Mouse (Mus musculus) embryo, embryonic 11 days (tissue): Measurements from ENCODE around the gene Vps9d1.
"Not testable (repeated sequence)": the region's sequence is repeated elsewhere in the genome, so short reads cannot be mapped to it uniquely, and the experiment has no call there.

Experiments
- DNase-seq: peaks from one replicate; pipeline ENCODE4 v3.0.0-alpha.2; 2015

The Vps9d1 gene

DNA sequence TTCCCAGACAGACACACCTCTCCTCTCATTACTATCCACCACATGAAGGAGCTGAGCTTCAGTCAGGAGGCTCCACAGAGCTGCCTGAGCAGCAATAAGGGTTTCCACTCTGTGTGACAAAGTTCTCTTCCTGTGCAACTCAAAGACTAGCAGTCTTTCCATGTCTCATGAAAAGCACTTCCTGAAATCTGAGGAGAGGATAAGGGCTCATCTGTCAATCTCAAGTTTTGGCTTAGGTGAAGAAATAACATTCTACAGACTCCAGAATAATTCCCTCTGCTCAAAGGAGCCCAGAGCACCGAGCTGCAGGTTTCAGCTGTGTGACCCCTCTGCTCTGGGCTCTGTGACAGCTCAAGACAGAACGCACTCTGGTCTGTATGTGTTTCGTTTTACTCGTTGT lies 1.2 kb downstream of the Vps9d1 start:
- no peak for DNase-seq

DNA sequence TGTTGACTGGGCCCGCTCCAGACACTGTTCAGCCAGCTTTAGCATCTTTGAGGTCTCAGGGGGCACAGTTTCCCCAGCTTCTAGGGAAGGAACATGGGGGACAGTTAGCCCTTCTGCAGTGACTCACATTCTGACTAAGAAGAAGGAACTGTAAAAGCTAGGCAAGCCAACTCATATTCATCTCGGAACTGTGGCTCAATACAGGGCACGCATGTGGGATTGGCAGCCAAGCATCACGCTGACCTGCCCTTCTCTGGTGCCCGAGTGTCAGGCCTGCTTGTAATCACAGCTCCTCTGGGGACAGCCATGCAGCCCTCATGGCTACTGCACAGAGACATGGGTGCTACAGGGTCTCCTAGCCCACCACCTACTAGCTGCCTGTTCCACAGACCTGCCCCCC lies 3.2 kb downstream of the Vps9d1 start:
- no peak for DNase-seq

DNA sequence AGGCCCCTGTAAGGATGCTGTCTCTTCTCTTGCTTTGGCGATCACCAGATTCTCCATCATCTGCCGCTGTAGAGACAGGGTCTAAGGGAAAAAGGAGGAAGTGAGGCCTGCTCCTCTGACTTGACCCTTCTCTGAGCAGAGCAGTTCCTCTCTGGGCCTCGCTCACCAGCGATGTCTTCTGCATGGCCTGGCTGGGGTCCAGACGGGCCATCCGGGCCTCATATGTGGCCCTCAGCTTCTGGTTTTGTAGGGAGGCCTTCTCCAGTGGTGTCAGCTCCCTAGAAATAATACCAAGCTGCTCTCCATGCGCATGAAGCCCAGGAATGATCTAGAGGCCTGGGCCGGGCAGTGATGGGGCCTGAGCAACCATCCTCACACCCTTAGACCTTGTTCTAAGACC lies 5.6 kb downstream of the Vps9d1 start:
- DNase-seq = no peak

DNA sequence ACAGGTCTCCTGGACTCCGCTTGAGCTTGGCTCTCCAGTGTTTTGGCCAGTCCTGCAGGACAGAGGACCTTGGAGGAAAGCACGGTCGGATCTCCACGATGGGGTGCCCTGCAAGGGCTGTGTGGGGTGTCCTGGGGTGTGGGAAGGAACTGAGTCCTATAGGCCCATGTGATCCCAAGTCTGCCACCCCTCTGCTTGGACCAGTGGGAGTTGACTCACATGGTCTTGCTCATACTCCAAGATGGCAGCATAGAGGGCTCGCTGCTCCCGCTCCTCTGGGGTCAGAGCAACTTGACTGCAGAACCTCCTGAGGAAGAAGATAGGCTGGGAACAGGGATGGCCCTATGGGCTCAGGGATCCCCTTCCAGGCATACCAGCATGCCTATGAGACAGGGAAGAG lies 6.4 kb downstream of the Vps9d1 start:
- no peak for DNase-seq

DNA sequence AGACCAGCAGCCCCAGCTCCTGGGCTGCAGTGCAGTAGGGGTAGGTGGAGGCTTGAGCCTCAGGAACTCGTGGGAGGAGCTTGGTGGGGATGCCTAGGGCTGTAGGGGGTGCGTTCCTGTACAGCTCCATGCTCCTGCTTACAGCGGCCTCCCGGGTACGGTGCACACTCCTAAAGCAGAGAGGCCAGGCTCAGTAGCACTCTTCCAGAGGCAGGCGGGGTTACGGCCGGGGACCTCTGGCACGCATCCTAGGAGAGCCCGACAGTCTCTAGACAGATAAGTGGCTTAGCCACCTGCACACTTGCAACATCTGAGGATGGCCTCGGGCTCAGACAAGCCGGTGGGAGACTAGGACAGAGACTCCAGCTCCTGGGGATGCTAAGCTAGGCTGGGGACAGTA lies 8.6 kb downstream of the Vps9d1 start:
- no peak for DNase-seq

DNA sequence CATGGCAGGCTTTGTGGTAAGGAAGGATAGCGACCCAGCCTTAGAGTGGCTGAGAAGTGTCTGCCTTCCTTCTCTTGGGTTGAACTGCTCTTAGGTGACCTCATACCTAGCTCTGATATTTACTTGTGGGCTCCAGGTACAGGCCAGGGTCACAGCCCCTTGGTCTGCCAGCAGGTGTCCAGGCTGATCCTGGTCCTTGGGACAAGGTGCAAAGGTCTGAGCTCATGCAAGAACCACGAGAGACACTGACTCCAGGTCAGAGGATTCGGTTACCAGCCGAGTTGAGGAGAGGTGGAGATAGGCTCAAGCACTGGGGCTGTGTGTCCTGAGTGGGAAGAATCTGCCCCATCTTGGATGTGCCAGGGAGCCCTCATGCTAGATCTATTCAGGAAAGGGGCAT lies 9.8 kb downstream of the Vps9d1 start:
- DNase-seq = no peak

DNA sequence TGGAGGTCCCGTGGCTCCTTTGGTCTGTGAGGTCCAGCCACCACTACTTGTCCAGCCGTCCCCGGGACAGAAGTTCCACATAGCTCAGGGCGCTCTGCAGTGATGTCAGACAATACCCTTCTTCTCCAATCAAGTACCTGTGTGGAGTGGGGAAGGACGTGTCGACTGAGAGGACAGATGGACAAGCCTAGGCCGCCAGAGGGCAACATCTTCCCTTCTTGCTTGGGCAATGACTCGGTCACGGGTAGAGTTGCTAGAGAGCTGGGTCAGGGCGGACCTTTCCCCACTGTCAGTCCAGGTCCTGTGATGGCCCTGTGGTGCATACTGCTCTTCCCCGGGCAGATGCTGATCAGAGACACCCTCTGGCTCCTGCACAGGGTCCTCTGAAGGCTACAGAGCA lies 11.1 kb downstream of the Vps9d1 start:
- no peak for DNase-seq

DNA sequence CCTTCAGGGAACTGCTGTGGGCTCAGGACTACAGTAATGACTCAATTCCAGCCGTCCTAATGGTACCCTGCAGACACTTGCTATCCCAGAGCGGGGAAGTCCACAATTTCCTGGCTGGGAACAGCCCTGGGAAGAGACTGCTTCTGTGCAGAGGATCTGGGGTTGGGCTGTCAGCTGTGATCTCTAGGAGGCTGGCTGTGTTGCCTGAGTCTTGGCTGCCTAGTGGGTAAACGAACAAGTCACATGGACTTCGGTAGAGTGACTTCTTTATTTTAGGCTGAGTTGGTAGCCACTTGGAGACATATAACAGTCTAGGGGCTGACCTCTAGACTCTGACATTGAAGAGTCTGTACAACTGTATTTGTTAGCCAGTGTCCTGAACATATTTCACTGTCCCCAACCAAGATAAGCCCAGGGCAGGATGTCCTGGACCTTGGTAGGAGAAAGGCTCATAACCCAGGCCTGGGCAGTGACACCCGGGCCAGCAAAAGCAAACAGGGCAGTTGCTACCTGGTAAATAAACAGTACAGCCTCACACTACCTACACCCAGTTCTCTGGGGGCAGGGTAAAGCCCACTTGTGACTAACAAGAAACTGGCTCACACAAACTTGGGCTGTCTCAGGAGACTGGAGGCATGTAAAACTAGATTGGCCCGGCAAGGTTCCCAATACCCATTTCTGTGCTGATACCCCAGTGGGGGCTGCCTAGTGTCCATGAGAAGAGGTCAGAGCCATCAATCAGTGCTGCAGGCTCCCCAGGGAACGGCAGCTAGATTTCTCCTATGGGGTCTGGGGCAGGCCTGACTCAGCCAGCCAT lies 11.8 kb downstream of the Vps9d1 start:
- no peak for DNase-seq

DNA sequence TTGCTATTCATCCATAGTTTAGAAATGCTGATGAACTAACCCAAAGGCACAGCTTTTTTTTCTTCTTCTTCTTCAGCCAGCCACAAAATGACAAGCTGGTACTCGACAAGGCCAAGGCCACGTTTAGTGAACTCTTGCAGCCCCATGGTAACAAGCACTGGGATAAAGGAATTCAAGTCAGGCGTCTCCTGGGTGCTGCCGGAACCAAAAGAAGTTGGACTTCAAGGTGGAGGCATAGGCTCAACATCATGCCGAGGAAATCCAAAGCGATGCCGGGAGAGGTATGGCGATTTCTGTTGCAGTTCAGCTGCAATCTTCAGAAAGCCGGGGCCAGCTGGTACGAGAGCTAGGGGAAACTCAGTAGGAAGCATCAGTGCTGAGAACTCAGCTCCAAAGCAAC lies 14.8 kb downstream of the Vps9d1 start:
- no peak for DNase-seq

DNA sequence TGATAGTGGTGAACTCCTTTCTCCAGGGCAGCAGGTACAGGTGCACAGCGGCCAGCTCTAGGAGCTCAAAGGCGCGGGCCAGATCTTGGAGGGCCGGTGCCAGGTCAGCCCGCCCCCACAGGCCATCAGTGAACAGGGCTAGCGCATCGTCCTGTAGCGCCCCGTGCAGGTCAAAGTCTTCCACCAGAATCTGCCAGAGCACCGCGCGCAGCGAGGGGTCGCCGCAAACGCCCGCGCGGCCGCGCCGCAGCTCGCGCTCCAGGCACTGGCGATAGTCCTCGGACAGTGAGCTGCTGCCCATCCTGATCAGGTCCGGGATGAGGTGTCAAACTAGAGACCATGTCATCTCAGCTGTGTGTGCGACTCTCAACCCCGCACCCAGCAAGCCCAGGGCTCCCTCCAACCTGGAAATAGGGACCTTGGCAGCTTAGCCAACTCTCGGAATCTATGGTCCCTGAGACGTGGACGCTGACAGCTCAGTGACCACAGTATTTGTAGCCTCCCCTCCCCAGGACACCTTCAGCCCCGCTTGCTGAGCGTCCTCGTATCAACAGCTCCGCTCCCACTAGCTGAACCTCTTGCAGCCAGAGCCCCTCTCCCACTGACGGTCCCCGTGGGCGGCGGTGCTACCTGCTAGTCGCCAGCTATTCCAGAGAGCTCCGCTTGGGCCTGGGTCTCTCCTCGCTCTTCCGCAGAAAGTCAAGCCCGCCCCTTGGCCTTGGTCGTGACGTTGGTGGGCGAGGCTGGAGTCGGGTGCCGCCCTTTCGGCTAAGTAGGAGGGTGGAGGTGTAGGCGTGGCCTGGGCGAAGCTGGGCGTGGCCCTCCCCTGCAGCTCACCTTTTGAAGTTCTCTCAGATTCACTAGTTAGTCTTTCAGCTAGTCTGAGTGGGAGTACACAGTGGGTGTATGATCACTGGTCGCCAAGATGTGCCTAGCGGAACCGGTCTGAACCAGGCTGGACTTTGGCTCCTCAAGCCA lies 18.3 kb downstream of the Vps9d1 start, which contains the start of gene Spata2l:
Gene Spata2l, minus strand, starts transcription at position 714 of the 978 bp plus-strand sequence.
- DNase-seq = peak; percentile 93

DNA sequence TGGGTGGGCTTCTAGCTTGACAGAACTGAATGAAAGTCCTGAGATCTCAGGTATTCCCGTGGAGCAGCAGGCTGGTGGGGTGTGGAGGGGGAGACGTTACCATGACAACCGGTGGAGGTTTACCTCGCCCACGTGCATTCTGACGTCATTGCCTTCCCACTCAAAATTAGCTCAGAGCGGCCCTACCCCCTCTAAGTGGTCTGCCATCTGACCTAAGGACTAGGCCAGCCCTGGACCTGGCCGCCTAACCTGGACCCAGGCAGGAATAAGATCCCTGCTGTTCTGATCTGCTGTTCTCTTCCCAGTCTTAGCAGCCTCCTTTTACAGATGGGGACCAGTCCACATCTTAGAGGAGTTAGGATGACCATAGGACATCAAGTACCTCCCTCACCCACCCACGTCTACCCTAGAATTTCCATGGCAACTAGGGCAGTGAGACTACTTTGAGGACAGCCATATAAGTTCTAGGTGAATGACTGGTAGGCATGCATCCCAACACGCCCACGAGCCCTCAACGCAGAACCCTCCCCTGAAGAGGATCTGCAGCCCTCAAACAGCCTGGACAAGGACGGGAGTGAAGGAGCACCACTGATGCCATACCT lies 19.1 kb downstream of the Vps9d1 start:
- no peak for DNase-seq

DNA sequence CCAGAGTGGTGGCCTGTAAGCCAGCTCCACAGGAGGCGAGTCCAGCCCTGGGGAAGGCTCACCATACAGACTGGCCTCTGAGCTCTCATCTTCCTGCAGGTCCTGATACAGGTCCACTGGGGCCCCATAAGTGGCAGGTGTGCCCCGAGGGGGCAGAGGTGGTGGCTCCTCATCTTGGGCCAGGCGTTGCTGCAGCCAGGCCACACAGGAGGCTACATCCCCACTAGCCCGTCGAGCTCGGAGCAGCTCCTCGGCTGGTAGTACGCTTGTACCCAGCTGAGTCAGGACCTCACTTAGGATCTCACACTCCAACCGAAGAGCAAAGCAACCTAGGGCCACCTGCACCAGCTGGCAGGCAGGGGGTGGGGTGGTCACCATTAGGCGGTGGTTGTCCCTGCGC lies 20.4 kb downstream of the Vps9d1 start:
- DNase-seq = no peak

DNA sequence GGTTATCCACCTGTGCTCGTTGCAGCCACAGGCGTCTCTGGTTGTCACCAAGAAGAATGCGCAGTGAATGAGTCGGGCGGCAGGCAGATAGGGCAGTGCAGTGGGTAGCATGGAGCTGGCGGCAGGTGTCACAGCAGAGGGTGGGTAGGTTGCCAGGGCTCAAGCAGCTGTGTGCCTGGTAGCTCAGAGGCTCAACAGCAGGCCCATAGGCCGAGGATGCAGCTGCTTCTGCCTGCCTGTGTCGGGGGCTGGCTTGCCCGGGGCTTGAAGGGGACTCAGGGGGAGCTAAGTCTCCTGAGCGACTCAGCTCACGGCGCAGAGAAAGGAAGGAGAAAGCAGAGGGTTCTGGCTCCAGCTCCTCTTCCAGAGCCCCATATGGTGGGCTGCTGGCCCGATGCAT lies 20.8 kb downstream of the Vps9d1 start:
- DNase-seq = no peak

DNA sequence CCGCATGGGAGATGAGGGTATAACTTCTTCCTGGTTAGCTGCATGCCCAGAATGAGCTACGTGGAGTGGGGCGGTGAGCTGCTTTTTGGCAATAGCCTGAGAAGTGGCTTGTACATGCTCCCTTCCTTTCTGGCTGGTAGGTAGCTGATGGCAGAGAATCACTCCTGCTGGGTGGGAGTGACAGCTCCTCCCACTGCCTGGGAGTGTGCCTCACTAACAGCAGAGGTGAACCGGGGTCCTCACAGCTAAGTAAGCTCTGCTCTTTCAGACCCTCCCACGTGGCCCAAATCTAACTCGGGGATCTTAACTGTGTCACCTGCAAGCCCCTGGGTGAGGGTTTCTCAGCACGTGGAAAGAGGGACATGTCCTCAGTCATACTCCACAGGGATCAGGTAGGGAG lies 21.6 kb downstream of the Vps9d1 start:
- no peak for DNase-seq

DNA sequence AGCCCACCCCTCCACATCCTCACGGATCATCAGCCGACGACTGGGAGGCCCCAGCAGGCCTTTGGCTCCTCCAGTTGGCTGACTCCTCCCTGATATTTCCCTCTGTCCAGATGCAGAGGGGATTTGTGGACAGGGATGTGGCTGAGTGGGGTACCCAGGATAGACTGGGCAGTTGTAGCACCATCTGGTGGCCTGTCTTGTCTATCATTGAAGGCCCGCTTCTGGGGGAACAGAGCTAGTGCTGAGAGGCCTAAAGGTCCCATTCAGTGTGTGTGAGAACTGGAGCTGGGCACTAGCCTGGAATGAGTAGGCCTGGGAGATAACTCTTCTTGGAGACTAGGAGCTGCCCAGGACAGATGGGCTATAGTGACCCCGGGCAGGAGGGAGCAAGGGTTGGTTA lies 22.4 kb downstream of the Vps9d1 start:
- no peak for DNase-seq

DNA sequence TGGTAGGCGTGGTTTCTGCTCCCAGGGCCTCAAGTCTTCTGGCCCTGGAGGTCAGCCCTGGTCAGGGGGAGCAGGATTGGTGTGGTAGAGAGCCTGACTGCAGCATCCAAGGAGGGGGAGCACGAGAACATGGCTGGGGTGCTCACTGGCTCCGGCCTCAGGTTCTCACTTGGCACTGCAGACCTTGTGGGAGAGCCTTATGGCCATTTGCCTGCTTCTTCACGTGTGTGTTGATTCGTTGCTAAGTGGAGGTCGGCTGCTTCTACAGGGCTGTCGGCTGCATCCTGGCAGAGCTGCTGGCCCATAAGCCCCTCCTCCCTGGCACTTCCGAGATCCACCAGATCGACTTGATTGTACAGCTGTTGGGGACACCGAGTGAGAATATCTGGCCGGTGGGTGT lies 23.8 kb downstream of the Vps9d1 start:
- not testable (repeated sequence) for DNase-seq

DNA sequence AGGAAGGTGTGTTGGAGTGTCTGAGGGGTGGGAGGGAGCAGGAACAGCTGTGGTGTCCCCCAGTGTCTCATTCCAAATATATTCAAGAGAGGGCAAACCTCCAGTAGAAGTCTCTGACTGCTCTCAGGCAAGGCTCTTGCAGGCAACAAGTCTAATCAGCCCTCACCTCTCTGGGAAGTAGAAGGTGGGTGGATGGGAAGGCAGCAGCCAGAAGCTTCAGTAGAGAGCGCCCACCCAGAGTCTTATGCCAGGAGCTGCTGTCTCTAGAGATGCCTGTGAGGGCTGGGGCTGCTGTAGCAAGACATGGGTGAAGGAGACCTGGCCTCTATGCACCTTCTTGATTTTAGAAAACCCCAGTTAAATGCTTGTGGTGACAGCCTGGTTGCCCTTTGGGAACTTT lies 25.7 kb downstream of the Vps9d1 start:
- DNase-seq = no peak

DNA sequence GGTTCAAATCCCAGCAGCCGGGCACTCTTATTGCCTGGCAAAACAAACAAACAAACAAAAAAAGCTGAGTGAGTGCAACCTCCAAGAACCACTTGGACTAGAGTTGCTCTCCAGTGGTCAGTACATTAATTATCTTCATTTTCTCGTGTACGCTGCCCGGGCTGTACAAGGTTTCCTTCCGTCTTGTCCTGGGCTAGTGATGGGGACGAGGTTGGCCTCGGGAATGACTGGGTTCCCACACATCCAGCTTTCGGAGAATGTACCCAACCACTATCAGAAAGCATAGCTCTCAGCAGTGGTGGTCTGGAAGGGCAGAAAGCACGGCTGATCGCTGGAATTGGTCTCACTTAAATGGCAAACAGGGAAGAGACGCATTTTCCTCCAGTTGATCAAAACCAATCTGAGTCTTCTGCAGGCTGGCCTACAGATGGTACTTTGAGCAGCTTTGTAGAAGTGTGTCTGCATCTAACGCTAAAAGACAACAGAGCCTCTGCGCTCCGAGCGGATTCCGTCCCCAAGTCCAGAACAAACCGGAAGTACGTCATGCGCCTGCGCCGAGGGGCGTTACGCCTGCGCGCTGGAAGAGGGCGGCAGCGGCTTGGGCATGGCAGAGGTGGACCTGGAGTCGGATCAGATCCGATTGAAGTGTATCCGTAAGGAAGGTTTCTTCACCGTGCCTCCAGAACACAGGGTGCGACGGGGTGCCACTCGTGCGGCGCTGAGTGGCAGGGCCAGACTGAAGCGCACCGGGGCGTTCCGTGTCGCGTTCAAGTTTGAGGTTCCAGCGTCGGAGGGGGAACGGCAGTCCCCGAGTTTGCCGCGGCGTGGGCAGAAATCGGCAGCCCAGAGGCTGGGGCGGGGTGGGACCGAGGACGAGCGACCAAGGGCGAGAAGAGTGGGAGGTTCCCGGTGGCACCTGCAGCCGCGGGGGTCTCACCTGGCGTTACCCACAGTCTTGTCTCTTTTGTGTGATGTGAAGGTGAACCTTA lies 29.6 kb downstream of the Vps9d1 start, which contains the start of gene Cdk10:
Gene Cdk10, plus strand, starts transcription at position 565 of the 989 bp plus-strand sequence.
- DNase-seq = peak; percentile 97

DNA sequence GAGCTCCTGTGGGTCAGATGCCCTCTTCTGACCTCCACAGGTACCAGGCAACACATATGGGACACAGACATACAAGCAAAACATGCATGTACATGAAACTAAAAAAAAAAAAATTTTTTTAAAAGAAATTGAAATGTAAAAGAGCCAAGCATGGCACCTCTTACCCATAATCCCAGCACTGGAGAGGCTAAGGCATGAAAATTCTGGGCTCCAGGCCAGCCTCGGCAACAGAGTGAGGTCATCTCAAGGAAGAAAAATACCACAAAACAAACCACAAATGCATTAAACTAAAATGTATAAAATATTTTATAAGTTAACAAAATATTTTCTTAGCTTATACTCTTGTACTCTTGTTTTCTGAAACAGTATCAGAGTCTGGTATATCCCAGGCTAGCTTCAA lies 33.2 kb downstream of the Vps9d1 start:
- DNase-seq = no peak

DNA sequence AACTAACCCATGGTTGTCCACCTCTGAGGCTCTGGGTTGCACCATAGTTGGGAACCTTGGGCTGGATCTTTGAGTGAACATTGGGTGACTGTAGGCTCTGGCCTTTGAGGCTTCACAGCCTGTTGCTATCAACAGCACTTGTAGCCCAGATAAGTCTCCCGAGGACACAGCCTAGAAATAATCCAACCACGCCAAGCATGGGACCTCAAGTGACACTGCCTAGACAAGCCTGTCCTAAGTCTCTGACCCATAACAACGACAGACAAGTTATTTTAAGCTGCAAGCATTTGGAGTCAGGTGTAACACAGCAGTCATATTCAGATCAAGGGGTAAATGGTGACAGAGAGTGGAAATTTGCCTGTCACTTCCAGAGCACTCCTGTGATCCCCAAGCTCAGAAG lies 38.7 kb downstream of the Vps9d1 start:
- DNase-seq = no peak

DNA sequence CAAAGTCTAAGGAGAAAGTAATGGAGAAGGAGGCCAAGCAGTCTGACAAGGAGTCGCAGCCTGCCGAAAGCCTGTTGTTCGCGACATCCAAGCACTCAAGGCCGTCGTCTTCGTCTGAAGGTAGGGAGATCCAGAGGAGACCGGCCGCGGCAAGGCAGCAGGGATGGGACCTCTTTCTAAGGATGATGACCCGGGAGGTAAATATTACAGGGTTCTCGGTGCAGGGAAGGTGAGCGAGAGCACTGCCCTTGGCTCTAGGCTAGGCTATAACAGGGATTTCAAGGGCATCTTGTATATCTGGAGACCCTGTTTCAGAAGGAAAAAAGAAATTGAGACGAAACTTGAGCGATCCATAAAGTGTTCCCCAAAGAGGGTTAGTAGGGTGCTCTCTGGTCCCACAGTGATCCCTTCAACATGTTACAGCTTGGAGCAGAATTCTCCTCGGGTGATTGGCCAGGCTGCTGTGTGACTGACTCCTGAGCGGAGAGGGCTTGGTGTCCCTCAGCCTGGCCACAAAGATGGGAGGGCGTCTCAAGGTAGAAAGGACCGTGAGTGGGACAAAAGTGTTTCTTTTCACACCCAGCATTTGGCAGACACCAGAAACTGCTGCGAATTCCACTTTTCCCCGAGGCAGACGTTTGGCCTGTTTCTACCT lies 40.9 kb downstream of the Vps9d1 start:
- no peak for DNase-seq
